Mouse (Mus musculus) hindbrain, embryonic 10.5 days (tissue): Measurements from ENCODE around the gene Mmp19. TPM values are rescaled to one million over a fixed set of nuclear protein-coding genes. Genes with fewer than 3 reads are reported as not detected.

Experiments
- DNase-seq: peaks from one replicate; pipeline ENCODE4 v3.0.0-alpha.2; 2017; ENCODE audit warnings: low spot score
- H3K27ac ChIP-seq: fragments of 300-500 bp; sonication (generic); 2 replicates; pipeline ENCODE4 v1.5.1; 2016; ENCODE audit warnings: mild to moderate bottlenecking, moderate library complexity
- H3K27me3 ChIP-seq: fragments of 300-500 bp; sonication (generic); 2 replicates; pipeline ENCODE4 v1.6.1; 2016; ENCODE audit warnings: mild to moderate bottlenecking; ENCODE audit not compliant: poor library complexity, insufficient read depth, severe bottlenecking
- H3K36me3 ChIP-seq: fragments of 300-500 bp; sonication (generic); 2 replicates; pipeline ENCODE4 v1.6.1; 2016; ENCODE audit warnings: mild to moderate bottlenecking, moderate library complexity
- H3K4me1 ChIP-seq: fragments of 300-500 bp; sonication (generic); replicated peaks from 2 replicates; pipeline ENCODE4 v1.6.1; 2016; ENCODE audit warnings: mild to moderate bottlenecking
- H3K4me3 ChIP-seq: fragments of 300-500 bp; sonication (generic); 2 replicates; pipeline ENCODE4 v1.5.1; 2016; ENCODE audit warnings: mild to moderate bottlenecking, moderate library complexity
- H3K9me3 ChIP-seq: fragments of 300-500 bp; sonication (generic); 2 replicates; pipeline ENCODE4 v1.6.1; 2016; ENCODE audit warnings: mild to moderate bottlenecking, moderate library complexity
- WGBS: fragments of 180-500 bp; shearing (Covaris S2); methylation state at CpG from one replicate; pipeline ENCODE4 v1.1.7; 2016; 5-methylcytosine and 5-hydroxymethylcytosine counted together
- polyA plus RNA-seq: library from polyadenylated mRNA; unstranded; fragments of >200 nt; fragmentation: Nextera tagmentation; extraction: Ambion mirVana; gene quantifications from 2 replicates; pipeline ENCODE4 v1.2.1, GENCODE M21; 2016

The Mmp19 gene
- 0.36 and 0.39 TPM in 2 replicates for polyA plus RNA-seq

DNA sequence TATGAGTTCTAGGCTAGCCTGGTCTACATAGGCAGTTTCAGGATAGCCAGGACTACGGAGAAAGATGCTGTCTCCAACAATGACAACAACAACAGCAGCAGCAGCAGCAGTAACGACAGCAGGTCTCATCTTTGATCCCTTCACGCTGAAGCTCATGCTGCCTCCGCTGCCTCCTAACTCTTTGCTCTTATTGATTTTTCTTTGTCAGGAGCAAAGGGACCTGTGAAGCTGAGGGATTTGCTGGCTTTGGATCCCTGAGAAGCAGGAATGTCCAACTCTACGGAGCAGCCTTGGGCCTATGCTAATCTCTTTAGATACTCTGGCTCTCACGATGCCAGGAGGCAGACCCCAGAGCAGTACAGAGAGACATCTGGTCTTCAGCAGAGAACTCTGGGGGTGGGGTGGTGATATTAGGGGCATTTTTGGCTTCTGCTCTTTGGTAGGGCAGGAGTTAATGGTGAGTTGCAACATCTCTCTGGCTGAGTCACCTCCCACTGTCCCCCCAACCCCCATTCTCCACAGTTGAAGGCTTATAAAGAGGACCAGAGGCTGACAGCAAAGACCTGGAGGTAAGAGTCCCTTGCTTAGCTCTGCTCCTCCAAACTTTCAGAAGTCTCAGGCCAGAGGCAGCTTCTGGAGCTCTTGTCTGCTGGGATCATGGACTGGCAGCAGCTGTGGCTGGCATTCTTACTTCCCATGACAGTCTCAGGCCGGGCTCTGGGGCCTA, at the start of gene Mmp19:
Mmp19 (plus strand) TSS at position 513 of the 727 bp plus-strand sequence.
- Histone ChIP-seq H3K4me3 (no peak within 1 kb of the TSS), H3K36me3 (no peaks in the 10 kb centered on the region), H3K27ac (no peak within 1 kb of the TSS), H3K27me3 (no peaks in the 10 kb centered on the region), H3K4me1 (0 out of 2 replicates have a peak, but pooled peaks cover 5% of the 10 kb centered on the region), H3K9me3 (no peaks in the 10 kb centered on the region)
- DNase-seq, result no peak
- WGBS, result 77% methylated on average over 7 of the region's 7 CpGs

DNA sequence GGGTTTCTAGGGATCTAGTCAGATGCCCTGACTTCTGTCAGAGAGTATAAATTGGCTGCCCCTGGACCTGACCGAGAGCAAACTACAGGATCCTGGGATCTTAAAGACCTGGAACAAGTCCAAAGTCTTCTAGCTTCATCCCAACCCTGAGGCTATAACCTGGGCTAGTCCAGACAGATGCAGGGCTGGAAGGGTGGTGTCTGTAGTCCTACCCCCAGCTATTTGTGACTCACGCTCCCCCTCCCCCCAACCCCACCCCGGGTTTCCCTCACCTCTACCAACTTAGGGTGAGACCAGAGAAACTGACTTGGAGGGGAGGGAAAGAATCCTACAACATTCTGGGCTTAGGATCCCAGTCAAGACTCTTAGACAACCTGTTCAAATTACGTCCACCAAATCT, 48.1 kb upstream of the Mmp19 start:
- DNase-seq, result no peak
- no peak overlapping the region for H3K4me3 ChIP-seq
- H3K36me3 ChIP-seq, result no peaks in the 10 kb centered on the region
- H3K27ac ChIP-seq, result no peak overlapping the region
- peaks cover 56% of the 10 kb centered on the region for H3K27me3 ChIP-seq
- 55% methylated on average over 4 of the region's 4 CpGs for WGBS
- H3K9me3 ChIP-seq, result no peaks in the 10 kb centered on the region
- peaks cover 28% of the 10 kb centered on the region for H3K4me1 ChIP-seq

DNA sequence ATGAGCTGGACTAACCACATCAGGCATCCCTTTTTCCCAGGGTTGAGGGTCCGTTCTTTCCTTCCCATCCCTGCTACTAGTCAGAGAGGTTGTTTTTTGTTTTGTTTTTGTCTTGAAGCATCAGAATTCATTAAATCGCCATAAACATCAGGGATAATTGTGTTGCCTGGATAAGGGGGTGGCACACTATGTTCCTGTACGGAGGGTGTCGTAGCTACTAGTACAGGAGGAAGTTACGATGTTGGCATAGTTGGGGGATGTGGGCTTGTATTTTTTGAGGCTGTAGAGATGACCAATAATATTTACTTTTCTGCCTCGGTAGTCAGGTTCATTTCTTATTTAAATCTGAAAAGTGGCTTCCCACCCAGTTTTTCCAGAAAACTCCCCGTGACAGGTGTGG, 47.5 kb upstream of the Mmp19 start:
- Histone ChIP-seq H3K4me3 (peak overlapping the region; percentile 74), H3K27me3 (peaks cover 56% of the 10 kb centered on the region), H3K9me3 (no peaks in the 10 kb centered on the region), H3K27ac (0 out of 2 replicates have a peak overlapping the region, but pooled peaks have one; percentile 84), H3K36me3 (no peaks in the 10 kb centered on the region), H3K4me1 (peaks cover 30% of the 10 kb centered on the region)
- 8% methylated on average over 7 of the region's 7 CpGs for WGBS
- DNase-seq, result no peak

DNA sequence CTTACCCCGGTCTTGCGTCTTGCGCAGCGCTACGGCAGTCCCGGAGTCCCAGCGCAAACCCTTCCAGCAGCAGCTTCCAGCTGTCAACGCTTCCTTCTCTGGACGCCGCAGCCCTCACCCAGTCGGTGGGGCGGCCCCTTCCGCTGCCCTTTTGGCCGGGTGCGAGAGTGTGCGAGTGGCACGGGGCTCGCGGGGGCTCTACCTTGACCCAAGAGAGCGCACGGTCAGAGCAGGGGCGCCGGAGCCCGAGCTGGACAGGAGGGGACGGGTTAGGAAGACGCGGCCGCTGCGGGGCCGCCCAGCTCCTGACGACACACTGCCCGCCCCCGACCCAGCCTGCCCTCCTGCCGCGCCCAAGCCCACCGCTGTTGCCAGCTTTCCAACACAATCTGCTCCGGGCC, 46.9 kb upstream of the Mmp19 start:
- DNase-seq, result peak; percentile 73
- WGBS, result under 1% methylated on average over 37 of the region's 37 CpGs
- peaks cover 30% of the 10 kb centered on the region for H3K4me1 ChIP-seq
- H3K27me3 ChIP-seq, result peaks cover 56% of the 10 kb centered on the region
- H3K9me3 ChIP-seq, result no peaks in the 10 kb centered on the region
- H3K4me3 ChIP-seq, result peak overlapping the region; percentile 74
- no peaks in the 10 kb centered on the region for H3K36me3 ChIP-seq
- H3K27ac ChIP-seq, result peak overlapping the region; percentile 84

DNA sequence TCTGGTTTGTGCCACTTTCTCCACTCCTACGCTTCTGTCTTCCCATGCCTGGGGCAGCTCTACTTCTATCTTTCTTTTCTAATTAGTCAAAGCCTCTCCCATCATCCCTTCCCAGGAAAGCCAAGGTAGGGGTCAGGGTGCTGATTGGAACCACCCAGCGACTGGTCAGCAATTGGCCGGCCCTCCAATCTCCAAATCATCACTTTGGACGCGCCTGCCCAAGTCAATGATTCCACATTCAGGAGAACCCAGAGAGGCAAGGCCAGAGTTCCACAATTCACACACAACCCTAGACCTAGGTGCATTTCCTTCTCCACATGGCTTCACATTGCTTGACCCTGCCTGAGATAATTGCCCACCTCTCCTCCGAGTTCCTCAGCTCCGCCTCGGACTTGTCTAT, 46.5 kb upstream of the Mmp19 start:
- Histone ChIP-seq H3K9me3 (no peaks in the 10 kb centered on the region), H3K27me3 (peaks cover 56% of the 10 kb centered on the region), H3K27ac (peak overlapping the region; percentile 84), H3K36me3 (no peaks in the 10 kb centered on the region), H3K4me3 (peak overlapping the region; percentile 74), H3K4me1 (peaks cover 34% of the 10 kb centered on the region)
- DNase-seq, result no peak
- 13% methylated on average over 8 of the region's 8 CpGs for WGBS

DNA sequence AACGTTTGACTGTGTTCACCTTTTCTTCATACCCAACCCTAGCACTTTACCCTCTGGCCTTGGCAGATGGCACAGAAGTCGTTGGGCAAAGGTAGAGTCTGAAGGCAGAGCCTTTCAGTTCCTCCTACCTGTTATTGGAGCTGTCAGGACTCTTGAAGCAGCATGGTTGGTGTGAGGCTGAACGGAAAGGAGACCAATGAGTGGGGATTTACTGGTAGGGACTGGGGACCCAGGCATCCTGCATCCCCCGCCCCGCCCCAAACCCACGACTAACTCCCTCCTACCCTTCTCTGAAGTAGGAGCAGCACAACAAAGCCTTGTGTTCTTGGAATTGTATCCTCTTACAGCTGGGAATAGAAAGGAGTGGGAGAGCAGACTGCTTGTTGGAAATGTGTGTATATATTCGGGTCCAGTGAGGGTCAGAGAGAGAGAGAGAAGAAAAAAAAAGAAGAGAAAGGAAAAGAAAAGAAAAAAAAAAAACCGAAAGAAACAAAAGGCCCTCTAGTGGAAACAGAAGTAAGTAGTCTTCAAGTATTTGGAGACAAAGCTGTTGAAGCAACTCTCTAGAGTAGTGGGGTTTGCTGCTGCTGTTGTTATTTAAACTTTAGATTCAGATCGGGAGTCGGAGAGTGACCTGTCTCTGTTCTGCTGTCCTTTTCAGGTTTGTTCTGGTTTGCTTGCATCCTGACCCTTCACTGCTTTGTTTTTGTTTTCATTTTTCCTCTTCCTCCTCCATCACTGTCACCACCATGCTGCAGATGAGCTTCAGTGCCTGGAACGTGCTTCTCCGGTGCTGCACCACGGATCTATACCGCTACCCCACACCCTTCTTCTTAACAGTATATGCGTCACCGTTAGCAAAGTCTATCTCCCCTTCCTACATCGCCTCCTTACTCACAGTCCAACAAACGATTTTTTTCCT, 45.8 kb upstream of the Mmp19 start, which contains the start of gene Dgka:
Dgka (minus strand) TSS at position 176 of the 922 bp plus-strand sequence.
- Histone ChIP-seq H3K9me3 (no peaks in the 10 kb centered on the region), H3K36me3 (no peaks in the 10 kb centered on the region), H3K4me1 (peaks cover 41% of the 10 kb centered on the region), H3K27me3 (peaks cover 56% of the 10 kb centered on the region), H3K4me3 (peak within 1 kb of the TSS; percentile 74), H3K27ac (peak within 1 kb of the TSS; percentile 84)
- peak; percentile 18 for DNase-seq
- 21% methylated on average over 18 of the region's 18 CpGs for WGBS

DNA sequence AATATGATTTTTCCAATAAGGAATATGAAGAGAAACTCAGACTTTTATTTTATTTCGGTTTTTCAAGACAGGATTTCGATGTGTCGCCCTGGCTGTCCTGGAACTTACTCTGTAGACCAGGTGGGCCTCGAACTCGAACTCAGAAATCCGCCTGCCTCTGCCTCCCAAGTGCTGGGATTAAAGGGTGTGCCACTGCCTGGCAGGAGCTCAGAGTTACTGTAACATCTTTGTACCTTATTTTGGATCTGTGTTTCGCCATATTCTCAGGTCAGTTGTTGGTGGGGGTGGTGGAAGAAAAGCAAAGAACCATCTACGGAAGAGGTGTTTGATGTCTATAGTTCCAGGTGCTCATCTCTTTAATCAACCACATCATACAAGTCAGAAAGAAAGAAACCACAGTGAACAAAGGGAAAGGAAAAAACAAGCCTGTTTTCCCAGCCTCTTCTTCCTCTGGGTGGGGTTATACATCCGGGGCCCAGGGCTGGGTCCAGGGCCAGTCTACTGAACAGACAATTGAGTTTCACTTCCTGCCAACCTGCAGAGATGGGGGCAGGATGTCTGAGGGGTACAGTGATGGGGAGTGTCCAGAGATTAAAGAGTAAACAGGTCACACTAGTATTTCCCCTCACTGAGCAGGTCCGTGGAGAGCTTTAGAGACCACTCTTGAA, 44.6 kb upstream of the Mmp19 start:
- Histone ChIP-seq H3K9me3 (no peaks in the 10 kb centered on the region), H3K4me3 (no peak overlapping the region), H3K27me3 (peaks cover 56% of the 10 kb centered on the region), H3K4me1 (peaks cover 47% of the 10 kb centered on the region), H3K27ac (no peak overlapping the region), H3K36me3 (no peaks in the 10 kb centered on the region; the same call in 1 of the 2 replicates)
- WGBS, result 93% methylated on average over 10 of the region's 10 CpGs
- DNase-seq, result no peak

DNA sequence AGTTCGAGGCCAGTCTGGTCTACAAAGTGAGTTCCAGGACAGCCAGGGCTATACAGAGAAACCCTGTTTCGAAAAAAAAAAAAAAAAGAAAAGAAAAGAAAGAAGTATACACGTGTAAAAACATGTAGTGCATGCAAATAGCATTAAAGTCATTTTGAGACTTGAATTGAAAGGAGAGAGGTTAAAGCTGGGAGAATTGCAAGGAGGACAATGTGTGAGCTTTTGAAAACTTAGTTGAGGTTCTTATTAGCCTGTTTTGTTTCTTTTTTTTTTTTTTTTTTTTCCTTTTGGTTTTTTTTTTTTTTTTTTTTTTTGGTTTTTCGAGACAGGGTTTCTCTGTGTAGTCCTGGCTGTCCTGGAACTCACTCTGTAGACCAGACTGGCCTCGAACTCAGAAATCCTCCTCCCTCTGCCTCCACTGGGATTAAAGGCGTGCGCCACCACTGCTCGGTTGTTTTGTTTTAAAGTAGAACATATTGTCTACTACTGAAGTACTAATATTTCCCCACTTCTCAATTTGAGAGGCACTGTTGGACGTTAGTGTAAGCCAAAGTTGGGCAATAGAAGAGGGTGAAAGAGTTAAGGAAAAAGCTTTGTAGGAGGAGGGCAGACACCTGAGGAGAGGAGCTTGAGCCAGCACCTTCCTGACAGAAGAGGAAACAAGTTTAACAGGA, 43.6 kb upstream of the Mmp19 start:
- H3K27me3 ChIP-seq, result peaks cover 45% of the 10 kb centered on the region
- peak overlapping the region; percentile 98 for H3K27ac ChIP-seq
- no peaks in the 10 kb centered on the region for H3K9me3 ChIP-seq
- no peak for DNase-seq
- WGBS, result 41% methylated on average over 9 of the region's 9 CpGs
- H3K4me3 ChIP-seq, result peak overlapping the region; percentile 84
- H3K4me1 ChIP-seq, result peaks cover 47% of the 10 kb centered on the region
- H3K36me3 ChIP-seq, result peaks cover 3% of the 10 kb centered on the region; the same call in 1 of the 2 replicates

DNA sequence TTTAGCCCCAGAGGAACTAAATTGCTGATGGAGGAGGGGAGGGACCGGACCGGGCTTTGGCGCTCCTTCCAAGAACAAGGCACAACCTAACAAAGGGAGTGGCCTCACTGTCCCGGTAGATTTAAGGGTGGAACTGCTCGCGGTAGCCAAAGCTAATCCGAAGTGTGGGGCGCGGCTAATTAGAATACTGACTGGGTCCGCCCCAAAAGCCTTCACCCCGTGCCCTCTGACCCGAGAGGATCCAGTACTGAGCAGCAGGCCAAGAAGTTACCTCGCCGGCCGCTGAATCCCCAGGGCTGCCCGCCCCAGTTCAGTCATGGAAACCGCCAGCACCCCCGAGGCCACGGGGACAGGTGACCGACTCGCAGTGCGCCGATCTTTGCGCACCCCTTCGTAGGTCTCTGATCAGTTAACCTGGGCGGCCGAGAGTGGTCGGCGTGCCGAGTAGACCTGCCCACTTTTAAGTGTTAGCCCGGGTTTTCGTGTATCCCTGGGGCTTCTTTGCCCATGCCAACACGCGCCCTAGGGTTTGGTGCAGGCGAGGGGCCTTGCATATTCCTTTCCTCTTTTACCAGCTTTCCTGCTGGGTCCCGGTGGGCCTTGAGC, 43.0 kb upstream of the Mmp19 start, which contains the start of gene Pym1:
Pym1 (plus strand) TSS at position 244 of the 606 bp plus-strand sequence.
- peaks cover 10% of the 10 kb centered on the region for H3K36me3 ChIP-seq
- H3K9me3 ChIP-seq, result no peaks in the 10 kb centered on the region
- peak within 1 kb of the TSS; percentile 98 for H3K27ac ChIP-seq
- peak within 1 kb of the TSS; percentile 84 for H3K4me3 ChIP-seq
- H3K4me1 ChIP-seq, result peaks cover 46% of the 10 kb centered on the region
- DNase-seq, result peak; percentile 77
- H3K27me3 ChIP-seq, result peaks cover 39% of the 10 kb centered on the region
- under 1% methylated on average over 36 of the region's 36 CpGs for WGBS

DNA sequence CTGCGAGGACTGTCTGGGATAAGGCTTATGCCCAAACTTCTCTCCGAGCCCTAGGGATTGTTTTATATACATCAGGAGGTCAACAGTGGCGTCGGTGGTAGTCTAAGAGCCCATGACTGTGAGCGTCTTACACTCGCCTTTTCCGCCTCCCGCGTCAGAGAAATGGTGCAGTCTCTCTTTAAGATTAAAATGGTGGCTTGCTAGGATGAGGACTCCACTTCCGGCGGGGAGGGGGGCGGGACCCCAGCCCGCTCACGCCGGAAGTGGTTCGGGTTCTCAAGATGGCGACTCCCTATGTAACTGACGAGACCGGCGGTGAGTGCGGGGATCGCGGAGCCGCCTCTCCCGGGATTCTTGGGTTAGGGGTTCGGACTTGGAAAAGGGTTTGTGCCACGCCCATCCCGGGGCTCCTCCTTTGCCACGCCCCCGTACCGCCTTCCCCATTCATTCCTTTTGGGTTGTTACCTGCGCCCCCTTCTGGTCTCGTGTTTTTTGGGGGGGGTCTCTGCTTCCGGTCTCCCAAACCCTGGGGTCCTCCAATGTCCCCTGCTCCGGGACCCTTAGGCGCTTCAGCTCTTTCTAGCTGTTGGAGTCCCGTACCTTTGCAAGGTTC, 42.4 kb upstream of the Mmp19 start:
- no peaks in the 10 kb centered on the region for H3K9me3 ChIP-seq
- H3K36me3 ChIP-seq, result peaks cover 16% of the 10 kb centered on the region
- H3K4me1 ChIP-seq, result peaks cover 39% of the 10 kb centered on the region
- WGBS, result under 1% methylated on average over 37 of the region's 37 CpGs
- H3K4me3 ChIP-seq, result peak overlapping the region; percentile 84
- peaks cover 33% of the 10 kb centered on the region for H3K27me3 ChIP-seq
- DNase-seq, result peak; percentile 94
- H3K27ac ChIP-seq, result peak overlapping the region; percentile 98

DNA sequence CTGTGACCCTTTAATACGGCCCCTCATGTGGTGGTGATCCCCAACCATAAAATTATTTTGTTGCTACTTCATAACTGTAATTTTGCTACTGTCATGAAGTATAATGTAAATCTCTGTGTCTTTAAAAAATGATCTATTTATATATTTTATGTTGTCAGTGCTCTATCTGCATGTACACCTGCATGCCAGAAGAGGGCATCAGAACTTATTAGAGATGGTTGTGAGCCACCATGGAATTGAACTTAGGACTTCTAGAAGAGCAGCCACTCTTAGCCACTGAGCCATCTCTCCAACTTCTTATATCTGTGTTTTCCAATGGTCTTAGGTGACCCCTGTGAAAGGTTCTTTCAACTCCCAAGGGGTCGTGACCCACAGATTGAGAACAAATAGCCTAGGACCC, 17.8 kb upstream of the Mmp19 start:
- 84% methylated on average over 2 of the region's 2 CpGs for WGBS
- no peak for DNase-seq

More for the DNA sequence above, 17.8 kb upstream of the Mmp19 start:
- Histone ChIP-seq H3K4me3 (no peak overlapping the region), H3K36me3 (peaks cover 4% of the 10 kb centered on the region; the same call in 1 of the 2 replicates), H3K27ac (no peak overlapping the region), H3K27me3 (no peaks in the 10 kb centered on the region), H3K4me1 (no peaks in the 10 kb centered on the region), H3K9me3 (no peaks in the 10 kb centered on the region)
